Mouse (Mus musculus) v-Abl transformed pro-B cells (cell line): ENCODE measurements around the gene Apoa1.

Experiments used
- in situ Hi-C, 2 experiments: fragments of 400-800 bp; cut with MboI; formaldehyde crosslinking; loops; one replicate each; pipeline ENCODE4 v1.15.1; 2025; ENCODE audit not compliant: unreplicated experiment in 2 of 2

The Apoa1 gene

DNA sequence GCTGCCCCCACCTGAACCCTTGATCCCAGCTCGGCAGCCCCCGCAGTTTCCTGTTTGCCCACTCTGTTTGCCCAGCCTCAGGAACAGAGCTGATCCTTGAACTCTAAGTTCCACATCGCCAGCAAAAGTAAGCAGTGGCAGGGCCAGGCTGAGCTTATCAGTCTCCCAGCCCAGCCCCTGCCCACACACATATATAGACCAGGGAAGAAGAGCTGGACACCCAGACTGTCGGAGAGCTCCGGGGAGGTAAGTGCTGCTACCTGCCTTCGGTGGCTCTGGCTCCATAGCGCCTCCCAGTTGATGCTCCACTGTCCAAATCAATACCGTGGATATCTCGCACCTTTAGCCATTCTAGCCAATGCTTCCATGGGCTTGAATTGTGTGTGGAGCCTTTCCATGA is at the start of gene Apoa1:
Gene Apoa1 (plus strand): TSS at position 90 of the 400 bp plus-strand sequence.
- in situ Hi-C loops: loop anchor here in 1 of 2 experiments (25.0 kb wide), 1 partner anchor 641 kb away; no protein-coding TSS in a partner anchor

GRCm38 (mm10) chr9:46178595-46178994 is 49.8 kb upstream of the Apoa1 start:
- in situ Hi-C loops: no loop called here

- in situ Hi-C loops: no loop called here
Measured at GRCm38 (mm10) chr9:46181297-46181696, 47.1 kb upstream of the Apoa1 start.

GRCm38 (mm10) chr9:46184542-46184941 is 43.8 kb upstream of the Apoa1 start:
- in situ Hi-C loops: no loop called here

DNA sequence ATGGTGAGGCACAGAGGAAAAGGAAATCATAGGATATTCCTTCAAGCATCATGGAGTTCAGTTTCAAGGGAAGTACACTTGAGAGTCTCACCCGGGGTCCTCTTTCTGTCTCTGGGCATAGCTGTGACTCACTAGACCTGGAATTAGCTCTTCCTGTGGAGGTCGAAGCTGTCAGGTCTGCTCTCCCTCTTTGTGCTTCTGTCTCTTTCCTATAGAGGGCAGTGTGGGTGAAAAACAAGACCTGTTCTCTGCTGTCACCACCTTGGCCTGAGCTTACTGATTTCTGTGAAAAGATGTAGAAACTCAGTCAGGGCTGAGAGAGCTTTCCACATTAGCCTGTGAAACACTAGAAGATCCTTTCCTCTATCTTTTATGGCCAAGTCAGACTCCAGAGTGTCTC is 43.2 kb upstream of the Apoa1 start:
- in situ Hi-C loops: no loop called here

GRCm38 (mm10) chr9:46186387-46186786 is 42.0 kb upstream of the Apoa1 start:
- in situ Hi-C loops: no loop called here

DNA sequence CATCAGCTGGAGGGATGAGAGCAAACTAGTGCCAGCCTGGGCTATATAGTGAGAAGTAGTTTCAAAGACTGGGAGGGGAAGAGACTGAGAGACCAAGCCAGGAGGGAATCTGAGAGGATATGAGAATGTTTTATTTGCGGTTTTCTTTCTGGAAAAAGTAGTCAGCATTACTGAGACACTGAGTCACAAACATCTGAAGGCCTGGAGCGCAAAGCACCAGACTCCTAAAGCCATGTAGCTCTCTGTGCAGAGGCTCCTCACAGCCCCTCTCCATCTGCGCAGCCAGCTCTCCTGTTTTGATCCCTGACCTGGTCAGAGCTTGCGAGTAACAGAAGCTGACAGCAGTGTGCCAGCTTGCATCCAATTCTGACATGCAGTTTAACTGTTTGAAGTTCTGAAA is 40.0 kb upstream of the Apoa1 start:
- in situ Hi-C loops: no loop called here

- in situ Hi-C loops: no loop called here
Measured at GRCm38 (mm10) chr9:46188956-46189355, 39.4 kb upstream of the Apoa1 start.

GRCm38 (mm10) chr9:46189381-46189780 is 39.0 kb upstream of the Apoa1 start:
- in situ Hi-C loops: no loop called here

DNA sequence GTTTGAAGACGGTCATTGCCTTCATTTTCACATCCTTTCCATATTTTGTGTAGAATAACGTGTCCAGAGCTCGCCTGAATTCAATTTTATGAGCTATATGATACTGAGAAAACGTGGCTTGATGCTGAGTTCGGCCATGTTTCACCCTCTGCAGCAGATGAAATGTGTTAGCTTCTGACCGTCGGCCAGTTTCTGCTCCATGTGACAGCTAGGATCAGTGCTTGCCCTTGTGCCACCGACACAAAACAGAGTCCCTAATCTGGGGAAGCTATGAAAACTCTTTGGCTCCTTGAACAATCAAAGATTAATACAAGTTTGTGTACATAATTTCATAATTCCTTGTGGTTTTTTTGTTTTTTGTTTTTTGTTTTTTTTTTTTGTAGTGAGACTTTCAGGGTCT is 37.1 kb upstream of the Apoa1 start:
- in situ Hi-C loops: loop anchor here (5.0 kb wide), 2 partner anchors 184 to 279 kb away; no protein-coding TSS in a partner anchor

GRCm38 (mm10) chr9:46191644-46192043 is 36.7 kb upstream of the Apoa1 start:
- in situ Hi-C loops: loop anchor here (5.0 kb wide), 2 partner anchors 184 to 279 kb away; no protein-coding TSS in a partner anchor

GRCm38 (mm10) chr9:46192642-46193041 is 35.7 kb upstream of the Apoa1 start:
- in situ Hi-C loops: loop anchor here (5.0 kb wide), 2 partner anchors 185 to 280 kb away; no protein-coding TSS in a partner anchor

- in situ Hi-C loops: loop anchor here (5.0 kb wide), 2 partner anchors 188 to 283 kb away; no protein-coding TSS in a partner anchor
Measured at GRCm38 (mm10) chr9:46194809-46195208, 33.6 kb upstream of the Apoa1 start.

DNA sequence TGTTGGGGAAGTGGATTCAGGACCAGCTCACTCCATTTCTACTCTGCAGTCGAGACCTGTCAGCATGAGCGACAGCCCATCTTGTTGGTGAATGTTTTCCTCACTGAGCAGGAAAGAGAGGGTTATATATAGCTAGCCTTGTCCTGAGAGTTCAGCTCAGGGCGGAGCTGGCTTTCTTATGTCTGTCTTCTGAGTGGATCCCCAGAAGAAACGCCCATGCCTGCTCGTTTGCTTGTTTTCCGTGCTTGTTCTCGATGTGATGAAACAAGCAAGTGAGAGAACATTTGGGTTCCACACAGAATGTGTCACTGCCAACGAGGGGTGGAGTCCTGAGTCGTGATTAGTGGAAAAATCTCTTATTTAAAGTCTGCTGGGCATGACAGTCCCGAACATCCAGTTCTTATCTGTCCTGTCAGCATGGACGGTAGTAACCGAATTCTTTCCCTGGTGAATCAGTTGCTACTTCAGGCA is 31.6 kb upstream of the Apoa1 start:
- in situ Hi-C loops: no loop called here

- in situ Hi-C loops: no loop called here
Measured at GRCm38 (mm10) chr9:46198461-46198860, 29.9 kb upstream of the Apoa1 start.

GRCm38 (mm10) chr9:46198936-46199335 is 29.4 kb upstream of the Apoa1 start:
- in situ Hi-C loops: no loop called here

DNA sequence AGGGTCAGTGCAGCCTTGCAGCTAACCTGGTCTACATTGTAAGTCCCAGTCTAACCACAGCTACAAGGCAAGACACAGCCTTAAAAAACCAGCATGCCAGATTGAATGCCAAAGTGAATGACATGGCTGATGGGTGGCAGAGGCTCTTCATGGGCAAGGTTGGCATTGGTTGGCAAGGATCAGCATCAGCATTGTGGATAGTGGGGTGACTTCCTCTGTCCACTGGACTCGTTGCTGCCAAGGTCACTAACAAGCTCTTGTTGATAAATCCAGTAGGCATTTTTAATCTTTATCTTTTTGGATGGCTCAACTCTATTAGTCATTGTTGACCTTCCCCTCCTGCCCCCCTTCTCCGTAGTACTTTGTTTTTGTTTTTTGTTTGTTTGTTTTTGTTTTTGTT is 28.8 kb upstream of the Apoa1 start:
- in situ Hi-C loops: loop anchor here in 1 of 2 experiments (25.0 kb wide), 1 partner anchor 762 kb away; the partner anchor contains the start of gene Dscaml1

DNA sequence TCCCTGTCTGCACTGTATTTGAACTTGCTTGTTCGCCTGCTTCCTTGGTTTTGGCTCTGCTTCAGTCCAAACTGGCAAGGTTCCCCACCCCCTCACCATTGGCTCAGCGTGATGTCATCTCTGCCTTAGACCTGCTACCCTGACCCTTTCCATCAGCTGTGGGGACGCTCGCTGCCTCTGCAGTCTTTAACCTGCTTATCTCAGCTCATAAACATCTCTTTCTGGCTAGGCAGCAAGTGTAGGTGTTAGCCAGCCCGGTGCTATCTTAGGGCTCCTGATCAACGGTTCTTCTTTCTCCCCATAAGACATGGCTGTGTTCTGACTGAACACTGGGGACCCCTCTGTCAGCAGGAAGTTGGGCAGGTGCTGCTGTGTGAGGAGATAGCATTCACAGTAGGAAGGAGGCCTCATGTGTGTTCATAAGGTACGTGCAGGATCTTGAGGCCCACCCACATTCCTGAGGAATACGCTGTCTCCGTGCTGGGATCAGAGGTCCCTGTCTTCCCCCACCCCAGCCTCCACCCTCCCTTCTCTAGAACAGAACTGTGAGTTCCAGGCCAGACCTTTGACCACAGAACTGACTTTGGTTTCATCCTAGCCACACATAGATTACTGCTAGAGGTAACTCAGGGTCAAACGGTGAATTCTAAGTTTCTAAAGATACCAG is 21.4 kb upstream of the Apoa1 start:
- in situ Hi-C loops: loop anchor here in 1 of 2 experiments (25.0 kb wide), 1 partner anchor 770 kb away; the partner anchor contains the start of gene Dscaml1

GRCm38 (mm10) chr9:46207501-46207869 is 20.9 kb upstream of the Apoa1 start:
- in situ Hi-C loops: loop anchor here in 1 of 2 experiments (25.0 kb wide), 1 partner anchor 770 kb away; the partner anchor contains the start of gene Dscaml1

GRCm38 (mm10) chr9:46208401-46208974 is 19.9 kb upstream of the Apoa1 start:
- in situ Hi-C loops: loop anchor here in 1 of 2 experiments (25.0 kb wide), 1 partner anchor 771 kb away; the partner anchor contains the start of gene Dscaml1

DNA sequence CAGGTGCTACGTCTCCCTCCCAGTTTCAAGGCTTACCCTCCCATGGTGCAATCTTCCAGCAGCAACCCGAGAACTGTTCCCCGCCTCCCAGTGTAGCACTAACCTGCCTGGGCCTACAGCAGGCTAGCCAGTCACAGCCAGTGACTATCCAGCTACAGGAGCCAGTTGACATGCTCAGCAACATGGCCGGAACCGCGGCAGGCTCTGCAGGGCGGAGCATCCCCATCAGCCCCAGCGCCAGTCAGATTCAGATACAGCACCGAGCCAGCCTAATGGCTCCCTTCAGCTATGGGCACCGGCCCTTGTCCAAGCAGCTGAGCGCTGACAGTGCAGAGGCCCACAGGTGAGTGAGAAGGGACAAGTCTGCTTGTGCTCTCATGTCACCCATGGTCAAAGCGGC is 17.9 kb upstream of the Apoa1 start:
- in situ Hi-C loops: loop anchor here in 1 of 2 experiments (25.0 kb wide), 1 partner anchor 773 kb away; the partner anchor contains the start of gene Dscaml1
